Mouse (Mus musculus) embryonic facial prominence, embryonic 11.5 days (tissue): ENCODE data around the gene Prph. TPM values are rescaled to one million over a fixed set of nuclear protein-coding genes. Genes with fewer than 3 reads are reported as not detected.

Experiments used
- ATAC-seq: fragments of 200-750 bp; cut with Nextera tagmentation; replicated peaks from 2 replicates; pipeline ENCODE4 v1.8.0; 2017; ENCODE audit warnings: low read depth; ENCODE audit not compliant: insufficient number of reproducible peaks, low FRiP score, low TSS enrichment
- DNase-seq: peaks from one replicate; pipeline ENCODE4 v3.0.0-alpha.2; 2015; ENCODE audit warnings: low spot score
- H3K27ac ChIP-seq: fragments of 300-500 bp; sonication (generic); replicated peaks from 2 replicates; pipeline ENCODE4 v1.5.1; 2014; ENCODE audit warnings: mild to moderate bottlenecking, low read depth, low read length, control low read depth
- H3K27me3 ChIP-seq: fragments of 300-500 bp; sonication (generic); 2 replicates; pipeline ENCODE4 v1.6.1; 2014; ENCODE audit warnings: mild to moderate bottlenecking, low read length, moderate library complexity, mixed read lengths; ENCODE audit not compliant: control insufficient read depth, insufficient read depth
- H3K36me3 ChIP-seq: fragments of 300-500 bp; sonication (generic); replicated peaks from 2 replicates; pipeline ENCODE4 v1.6.1; 2014; ENCODE audit warnings: low read depth, mild to moderate bottlenecking, low read length, moderate library complexity, mixed read lengths; ENCODE audit not compliant: control insufficient read depth, insufficient read depth
- H3K4me1 ChIP-seq: fragments of 300-500 bp; sonication (generic); 2 replicates; pipeline ENCODE4 v1.6.1; 2014; ENCODE audit warnings: low read length, mixed read lengths; ENCODE audit not compliant: control insufficient read depth, insufficient read depth
- H3K4me2 ChIP-seq: fragments of 300-500 bp; sonication (generic); 2 replicates; pipeline ENCODE4 v1.6.1; 2014; ENCODE audit warnings: low read depth, mild to moderate bottlenecking, control low read depth, low read length, moderate library complexity
- H3K4me3 ChIP-seq: fragments of 300-500 bp; sonication (generic); 2 replicates; pipeline ENCODE4 v1.5.1; 2014; ENCODE audit warnings: low read depth, low read length, control low read depth
- H3K9ac ChIP-seq: fragments of 300-500 bp; sonication (generic); replicated peaks from 2 replicates; pipeline ENCODE4 v1.6.1; 2014; ENCODE audit warnings: mild to moderate bottlenecking, control low read depth, low read length
- H3K9me3 ChIP-seq: fragments of 300-500 bp; sonication (generic); replicated peaks from 2 replicates; pipeline ENCODE4 v1.6.1; 2016; ENCODE audit warnings: mild to moderate bottlenecking, low read length, inconsistent platforms, mixed read lengths; ENCODE audit not compliant: control insufficient read depth
- WGBS: fragments of 180-500 bp; shearing (Covaris S2); extraction: QIAGEN DNeasy Blood & Tissue Kit; methylation state at CpG from one replicate; pipeline ENCODE4 v1.1.7; 2014; 5-methylcytosine and 5-hydroxymethylcytosine counted together
- polyA plus RNA-seq: library from polyadenylated mRNA; unstranded; fragments of >200 nt; fragmentation: Nextera tagmentation; extraction: Ambion mirVana; gene quantifications from 2 replicates; pipeline ENCODE4 v1.2.1, GENCODE M21; 2014

The Prph gene
- polyA plus RNA-seq, 1 experiment from 2014 or later = 17.1 TPM

GRCm38 (mm10) chr15:99019436-99019835, 35.5 kb upstream of the Prph start:
- ATAC-seq = no peak
- Histone ChIP-seq H3K27ac (no peak overlapping the region), H3K36me3 (no peaks in the 10 kb centered on the region), H3K4me2 (no peak overlapping the region), H3K4me1 (no peaks in the 10 kb centered on the region), H3K4me3 (no peak overlapping the region), H3K27me3 (no peaks in the 10 kb centered on the region), H3K9me3 (no peaks in the 10 kb centered on the region), H3K9ac (no peak overlapping the region)
- no peak for DNase-seq
- WGBS = 63% methylated on average over 8 of the region's 8 CpGs

GRCm38 (mm10) chr15:99020171-99020570, 34.8 kb upstream of the Prph start:
- H3K9ac ChIP-seq = no peak overlapping the region
- H3K9me3 ChIP-seq = no peaks in the 10 kb centered on the region
- H3K27me3 ChIP-seq = no peaks in the 10 kb centered on the region
- no peak overlapping the region for H3K27ac ChIP-seq
- no peak for ATAC-seq
- no peak overlapping the region for H3K4me3 ChIP-seq
- H3K4me1 ChIP-seq = no peaks in the 10 kb centered on the region
- no peaks in the 10 kb centered on the region for H3K36me3 ChIP-seq
- DNase-seq = no peak
- H3K4me2 ChIP-seq = no peak overlapping the region
- whole genome bisulfite sequencing = 92% methylated on average over 4 of the region's 4 CpGs

GRCm38 (mm10) chr15:99021255-99021654, 33.7 kb upstream of the Prph start:
- Histone ChIP-seq H3K36me3 (no peaks in the 10 kb centered on the region), H3K27me3 (no peaks in the 10 kb centered on the region)
- 95% methylated on average over 7 of the region's 7 CpGs for WGBS

GRCm38 (mm10) chr15:99024668-99025314, 30.2 kb upstream of the Prph start:
- no peaks in the 10 kb centered on the region for H3K9me3 ChIP-seq
- H3K4me2 ChIP-seq = no peak overlapping the region
- no peak overlapping the region for H3K4me3 ChIP-seq
- DNase-seq = peak; percentile 93
- H3K27ac ChIP-seq = no peak overlapping the region
- no peaks in the 10 kb centered on the region for H3K36me3 ChIP-seq
- no peak overlapping the region for H3K9ac ChIP-seq
- no peak for ATAC-seq
- H3K27me3 ChIP-seq = no peaks in the 10 kb centered on the region
- H3K4me1 ChIP-seq = no peaks in the 10 kb centered on the region
- WGBS = 24% methylated on average over 7 of the region's 8 CpGs

More at GRCm38 (mm10) chr15:99021255-99021654, 33.7 kb upstream of the Prph start:
- H3K4me1 ChIP-seq = no peaks in the 10 kb centered on the region
- no peak for ATAC-seq
- H3K4me3 ChIP-seq = no peak overlapping the region
- H3K4me2 ChIP-seq = no peak overlapping the region
- no peaks in the 10 kb centered on the region for H3K9me3 ChIP-seq
- DNase-seq = no peak
- H3K9ac ChIP-seq = no peak overlapping the region
- H3K27ac ChIP-seq = no peak overlapping the region

GRCm38 (mm10) chr15:99025414-99025813, 29.6 kb upstream of the Prph start:
- no peak overlapping the region for H3K4me3 ChIP-seq
- no peak overlapping the region for H3K4me2 ChIP-seq
- H3K27me3 ChIP-seq = no peaks in the 10 kb centered on the region
- no peaks in the 10 kb centered on the region for H3K9me3 ChIP-seq
- no peaks in the 10 kb centered on the region for H3K4me1 ChIP-seq
- no peak overlapping the region for H3K27ac ChIP-seq
- no peaks in the 10 kb centered on the region for H3K36me3 ChIP-seq
- no peak for ATAC-seq
- DNase-seq = no peak
- H3K9ac ChIP-seq = no peak overlapping the region
- 76% methylated on average over 13 of the region's 13 CpGs for WGBS

GRCm38 (mm10) chr15:99026259-99026658, 28.7 kb upstream of the Prph start:
- peak; percentile 60 for DNase-seq
- 60% methylated on average over 4 of the region's 4 CpGs for WGBS
- Histone ChIP-seq H3K27me3 (no peaks in the 10 kb centered on the region), H3K9ac (no peak overlapping the region), H3K4me3 (no peak overlapping the region), H3K9me3 (no peaks in the 10 kb centered on the region), H3K4me2 (no peak overlapping the region), H3K27ac (no peak overlapping the region), H3K36me3 (no peaks in the 10 kb centered on the region), H3K4me1 (no peaks in the 10 kb centered on the region)
- no peak for ATAC-seq

- no peak overlapping the region for H3K27ac ChIP-seq
- DNase-seq = no peak
- WGBS = 69% methylated on average over 5 of the region's 5 CpGs
- no peaks in the 10 kb centered on the region for H3K36me3 ChIP-seq
- no peaks in the 10 kb centered on the region; the same call in 1 of the 2 replicates for H3K4me1 ChIP-seq
- no peak for ATAC-seq
- no peaks in the 10 kb centered on the region for H3K9me3 ChIP-seq
- no peaks in the 10 kb centered on the region for H3K27me3 ChIP-seq
- H3K4me3 ChIP-seq = no peak overlapping the region
- H3K4me2 ChIP-seq = no peak overlapping the region
- H3K9ac ChIP-seq = no peak overlapping the region
These were observed 27.9 kb upstream of the Prph start for GRCm38 (mm10) chr15:99027116-99027515.

- H3K4me1 ChIP-seq = no peaks in the 10 kb centered on the region; the same call in 1 of the 2 replicates
- H3K4me2 ChIP-seq = peak overlapping the region; percentile 83
- ATAC-seq (0 out of 2 replicates have a peak, but pooled peaks have one; percentile 6), DNase-seq (peak; percentile 53)
- peak overlapping the region; percentile 65 for H3K9ac ChIP-seq
- no peaks in the 10 kb centered on the region for H3K9me3 ChIP-seq
- peak overlapping the region; percentile 79 for H3K27ac ChIP-seq
- no peaks in the 10 kb centered on the region for H3K36me3 ChIP-seq
- H3K27me3 ChIP-seq = no peaks in the 10 kb centered on the region
- peak overlapping the region; percentile 45 for H3K4me3 ChIP-seq
- WGBS = under 1% methylated on average over 10 of the region's 10 CpGs
These were observed 26.0 kb upstream of the Prph start for GRCm38 (mm10) chr15:99028874-99029458.
